Mouse (Mus musculus) megakaryocyte, adult 5-6 weeks (primary cell): ENCODE data around the gene Sbf2. TPM values are rescaled to one million over a fixed set of nuclear protein-coding genes. Genes with fewer than 3 reads are reported as not detected.

ENCODE experiments used
- ATAC-seq: 2 replicates; pipeline ENCODE4 v1.8.0; 2016; ENCODE audit warnings: mild to moderate bottlenecking, inconsistent platforms; ENCODE audit not compliant: poor library complexity, severe bottlenecking
- total RNA-seq, 2 experiments: library from RNA; stranded (forward) in 1 of 2; stranded (reverse) in 1 of 2; fragments of 153-499, 151-499 nt in 1 of 2; fragments of 221-1000, 200-1000 nt in 1 of 2; gene quantifications; 2 replicates each; pipeline versions ENCODE4 v1.2.3 to v1.2.4; 2015 to 2017

The Sbf2 gene
- total RNA-seq, 2 experiments from 2014 or later: 2.2 to 4.6 TPM

DNA sequence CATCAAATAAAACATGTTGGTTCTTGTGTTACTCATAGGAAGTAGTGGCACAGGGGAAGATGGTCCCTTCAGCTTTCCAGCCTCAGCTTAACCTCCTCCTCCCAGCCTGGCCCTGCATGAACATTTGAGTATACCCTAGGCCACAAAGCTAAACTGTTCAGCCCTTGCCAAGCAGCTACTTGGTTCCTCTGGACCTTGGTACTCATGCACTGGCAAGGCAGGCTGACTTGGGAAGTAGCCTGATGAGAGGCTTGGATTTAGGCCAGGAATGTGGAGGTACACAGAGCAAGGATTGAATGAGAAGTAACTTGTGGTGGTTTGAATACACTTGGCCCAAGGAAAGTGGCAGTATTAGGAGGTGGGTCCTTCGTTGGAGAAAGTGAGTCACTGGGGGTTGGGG lies 299.4 kb downstream of the Sbf2 start:
- no peak for ATAC-seq

DNA sequence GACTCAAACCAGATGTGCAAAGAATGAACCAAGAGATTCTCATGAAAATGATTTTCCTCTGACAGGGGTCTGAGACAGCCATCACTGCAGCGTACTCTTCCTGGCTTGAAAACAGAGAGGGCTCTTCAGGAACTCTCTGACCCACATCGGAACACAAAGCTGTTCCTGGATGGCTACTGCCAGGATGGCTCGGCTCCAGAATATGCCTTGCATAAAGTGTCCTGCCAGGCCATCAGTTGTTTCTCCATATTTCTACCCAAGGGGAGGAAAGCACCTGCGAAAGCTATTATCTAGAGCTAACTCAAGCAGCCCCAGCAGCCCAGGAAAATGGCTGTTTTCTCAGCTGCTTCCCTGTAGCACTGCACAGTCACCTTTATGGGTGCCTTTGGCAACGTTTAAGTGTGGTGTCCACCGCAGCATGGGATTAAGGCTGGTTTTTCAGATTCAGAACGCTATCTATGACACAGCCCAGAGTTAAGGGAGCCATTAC lies 300.3 kb downstream of the Sbf2 start:
- ATAC-seq: no peak

DNA sequence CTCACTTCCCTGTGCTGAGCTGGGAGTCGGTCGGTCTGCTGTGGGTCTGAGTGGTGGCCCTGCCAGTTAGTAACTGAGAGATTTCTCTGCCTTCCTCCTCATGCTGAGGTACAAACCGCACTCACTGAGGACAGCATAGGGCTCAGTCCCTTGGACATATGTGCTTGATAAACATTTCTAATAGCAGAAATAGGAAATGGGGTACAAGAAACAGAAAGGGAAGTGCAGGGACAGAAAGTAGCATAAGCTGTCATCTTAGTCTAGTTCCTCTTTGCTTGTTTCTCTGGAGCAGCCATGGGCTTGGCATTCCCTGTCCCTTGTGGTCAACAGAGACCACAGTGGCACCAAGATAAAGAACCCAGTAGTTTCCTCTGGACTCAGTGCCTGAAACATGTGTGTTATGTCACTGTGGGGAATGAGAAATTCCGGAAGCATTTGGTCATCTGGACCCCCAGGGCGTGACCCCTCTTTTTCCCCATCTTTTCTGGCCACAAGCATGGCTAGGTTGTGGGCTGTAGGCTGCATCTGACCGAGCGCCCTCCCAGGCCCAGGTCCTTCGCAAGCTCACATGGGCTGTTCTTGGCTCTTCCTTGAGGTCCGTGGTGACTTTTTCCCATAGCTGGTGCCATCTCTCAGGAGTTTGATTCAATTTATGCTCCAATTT lies 301.2 kb downstream of the Sbf2 start:
- ATAC-seq: peak; percentile 93

DNA sequence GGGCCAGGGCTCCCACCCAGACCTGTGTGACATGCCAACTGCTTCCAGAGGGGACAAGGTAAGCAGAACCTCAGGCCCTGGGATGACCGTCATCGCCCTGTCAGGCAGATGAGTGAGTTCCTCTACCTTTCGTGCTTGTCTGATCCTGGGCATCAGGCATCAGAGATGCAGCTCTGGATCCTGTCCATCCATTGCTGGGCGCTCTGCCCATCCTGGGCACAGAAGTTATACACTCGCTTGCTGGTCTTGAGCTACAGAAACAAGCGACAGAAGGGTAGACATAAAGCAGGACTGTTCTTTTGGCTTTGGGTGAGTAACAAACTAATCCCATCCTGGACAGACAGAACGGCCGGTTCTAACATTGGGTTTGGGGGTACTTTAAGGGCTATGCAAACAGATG lies 305.5 kb downstream of the Sbf2 start:
- ATAC-seq: no peak

DNA sequence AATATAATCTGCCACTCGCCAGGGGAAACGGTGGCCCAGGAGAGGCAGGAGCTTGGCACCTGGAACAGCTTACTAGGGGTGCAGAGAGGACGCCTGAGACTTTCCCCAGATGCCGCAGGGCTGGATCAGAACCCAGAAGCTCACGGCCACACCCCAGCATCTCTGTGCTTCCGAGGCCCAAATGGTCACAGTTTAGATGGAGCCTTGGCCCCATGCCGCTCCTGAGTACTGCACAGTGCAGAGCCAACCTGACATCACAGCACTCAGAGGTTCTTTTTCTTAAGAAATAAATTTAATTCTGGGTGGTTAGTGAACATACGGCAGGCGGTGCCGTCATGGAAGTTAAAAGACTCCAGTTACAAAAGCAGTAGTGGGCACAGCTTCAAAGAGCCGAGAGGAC lies 307.0 kb downstream of the Sbf2 start:
- no peak for ATAC-seq

DNA sequence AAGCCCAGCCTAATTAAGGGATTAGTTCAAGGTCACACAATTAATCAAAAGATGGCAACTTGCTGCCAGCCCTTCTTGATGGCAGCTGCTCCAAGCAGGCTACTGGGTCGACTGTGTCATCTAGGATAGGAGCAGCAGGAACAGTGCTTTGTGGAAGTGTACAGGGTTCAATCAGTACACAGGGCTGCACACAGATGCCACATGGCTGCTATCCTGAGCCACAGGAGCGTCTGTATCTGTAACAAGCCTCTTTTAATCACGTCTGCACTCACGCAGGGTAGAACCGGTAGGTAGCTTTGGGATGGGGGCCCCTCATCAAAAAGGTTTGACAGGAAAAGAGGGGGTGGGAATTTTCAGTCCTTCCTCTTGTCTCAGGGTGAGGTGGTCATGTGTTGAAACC lies 308.4 kb downstream of the Sbf2 start:
- no peak for ATAC-seq

DNA sequence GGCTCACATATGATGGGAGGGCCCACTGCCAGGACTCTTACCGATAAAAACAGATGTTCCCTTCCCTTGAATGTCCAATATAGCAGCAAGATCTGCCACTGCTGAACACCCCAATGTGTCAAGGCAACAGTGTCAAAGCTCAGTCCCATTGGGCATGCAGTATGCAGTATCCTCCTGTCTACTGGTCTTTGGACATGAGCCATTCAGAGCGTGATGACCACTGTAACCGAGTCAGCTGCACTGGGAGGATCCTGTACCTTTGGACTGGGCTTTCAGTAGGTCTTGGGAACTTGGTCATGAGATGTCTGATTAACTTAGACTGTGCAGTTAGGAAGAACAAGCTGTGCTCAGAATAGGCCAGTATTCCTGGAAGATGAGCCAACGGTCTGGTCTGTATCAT lies 309.2 kb downstream of the Sbf2 start:
- no peak for ATAC-seq

DNA sequence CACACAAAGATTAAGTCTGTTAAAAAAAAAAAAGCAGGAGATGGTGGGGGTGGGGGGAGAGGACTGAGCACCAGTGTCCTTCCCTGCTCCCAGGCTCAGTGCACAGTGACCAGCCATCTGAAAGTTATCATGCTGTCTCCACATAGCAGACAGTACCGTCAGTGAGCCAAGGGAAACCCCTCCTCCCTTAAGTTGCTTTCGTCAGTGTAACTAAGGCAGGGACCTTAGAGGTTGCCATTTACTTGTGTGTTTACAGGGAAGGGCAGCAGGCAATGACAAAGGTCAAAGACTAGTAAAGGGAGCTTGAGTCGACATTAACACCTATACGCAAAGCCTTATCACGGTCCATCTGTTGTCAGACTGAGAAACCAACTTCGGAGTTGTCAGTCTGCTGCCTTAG lies 311.8 kb downstream of the Sbf2 start:
- no peak for ATAC-seq

DNA sequence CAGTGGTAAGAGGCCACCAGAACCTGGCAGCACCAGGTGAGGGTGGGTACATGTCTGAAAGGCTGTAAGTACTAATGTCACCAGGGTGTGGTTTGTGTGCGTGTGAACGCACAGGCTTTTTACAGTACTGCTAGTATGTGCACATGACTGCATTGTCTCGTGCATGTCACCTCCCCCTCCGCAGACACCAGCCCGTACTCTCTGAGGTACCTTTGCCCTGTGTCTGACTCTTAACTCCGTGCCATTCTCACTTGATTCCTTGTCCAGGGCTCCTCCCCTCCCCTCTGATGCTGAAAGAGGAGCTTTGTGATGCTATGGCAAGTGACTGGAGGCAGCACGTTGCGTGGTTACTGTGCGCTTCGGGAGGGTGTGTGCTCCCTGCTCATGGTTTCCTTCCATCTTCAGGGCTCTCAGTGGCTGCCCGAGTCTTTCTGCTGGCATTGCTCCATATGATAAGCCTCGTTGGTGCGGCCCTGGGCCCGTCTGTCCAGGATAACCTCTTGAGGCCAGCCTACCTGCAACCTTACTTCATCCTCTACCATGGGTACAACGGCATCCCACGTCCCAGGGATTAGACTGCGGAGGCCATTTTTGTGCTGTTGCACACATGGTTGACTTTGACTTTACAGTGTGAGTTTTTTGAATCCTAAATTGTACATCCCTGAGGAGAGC lies 315.8 kb downstream of the Sbf2 start:
- ATAC-seq: no peak

DNA sequence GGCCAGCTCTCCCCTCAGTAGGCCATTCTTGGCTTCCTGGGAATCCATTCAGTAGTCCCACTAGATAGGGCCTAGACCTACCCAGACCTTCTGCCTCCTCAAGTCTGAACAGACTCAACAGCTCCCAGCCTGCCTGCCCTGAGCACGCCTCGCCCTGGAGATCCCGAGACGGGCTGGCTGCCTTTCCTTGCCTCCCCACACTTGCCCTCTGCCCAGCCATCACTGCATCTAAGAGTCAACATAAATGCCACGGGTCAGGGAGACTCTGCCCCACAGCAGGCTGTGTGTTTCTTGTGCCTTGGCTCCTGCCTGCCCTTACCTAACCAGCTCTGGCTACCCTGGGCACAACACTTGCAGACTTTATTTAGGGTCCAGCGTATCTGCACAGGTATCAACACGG lies 316.6 kb downstream of the Sbf2 start:
- ATAC-seq: no peak

DNA sequence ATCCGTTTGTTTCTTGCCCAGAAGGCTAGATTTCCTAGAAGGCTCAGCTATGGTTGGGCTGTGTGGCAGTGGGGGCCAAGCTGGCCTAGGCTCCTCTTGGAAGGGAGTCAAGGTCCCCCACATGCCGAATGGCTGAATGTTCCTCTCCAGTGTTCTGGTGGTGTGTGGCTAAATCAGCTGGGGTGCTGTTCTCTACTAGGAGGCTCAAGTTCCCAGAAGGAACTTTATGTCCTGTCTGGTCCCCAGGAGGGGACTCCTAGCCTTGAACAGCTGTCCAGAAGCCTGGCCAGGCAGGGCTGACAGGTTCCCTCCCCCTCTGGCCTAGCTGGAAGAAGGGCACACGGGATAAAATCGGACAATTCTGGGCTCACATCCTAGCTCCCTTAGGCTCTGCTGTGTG lies 317.1 kb downstream of the Sbf2 start:
- ATAC-seq: no peak

DNA sequence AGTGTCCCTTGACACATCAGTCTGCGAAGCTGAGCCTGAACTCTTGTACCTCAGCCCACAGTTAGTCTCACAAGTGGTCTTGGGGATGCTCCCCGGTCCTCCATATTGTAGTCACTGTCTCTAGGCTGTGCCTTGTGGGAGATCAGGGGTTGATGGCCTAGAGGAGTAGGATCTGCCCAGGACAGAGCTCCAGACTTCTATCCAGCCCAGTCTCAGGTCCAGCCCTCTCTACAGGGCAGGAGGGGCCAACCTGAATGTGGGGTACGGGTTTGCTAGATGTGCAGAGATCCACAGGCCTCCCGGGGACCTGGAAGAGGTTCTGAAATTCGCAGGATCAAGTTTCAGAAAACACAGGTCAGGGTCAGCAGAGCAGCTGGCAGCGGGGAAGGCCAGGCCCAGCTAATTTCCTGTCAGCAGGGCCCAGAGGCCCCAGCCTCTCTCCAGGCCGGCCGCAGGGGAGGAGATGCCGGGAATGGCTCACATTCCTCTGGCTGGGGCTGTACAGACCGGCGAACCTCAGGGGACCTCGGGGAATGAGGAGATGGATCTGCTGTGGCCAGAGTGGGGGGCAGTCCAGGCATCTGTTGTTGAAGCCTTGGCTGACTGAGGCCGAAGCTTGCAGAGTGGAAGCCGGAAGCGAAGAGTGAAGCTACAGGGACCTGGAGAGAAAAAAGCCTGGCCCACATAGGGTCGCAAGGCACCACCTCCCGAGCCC lies 317.7 kb downstream of the Sbf2 start:
- ATAC-seq: no peak

DNA sequence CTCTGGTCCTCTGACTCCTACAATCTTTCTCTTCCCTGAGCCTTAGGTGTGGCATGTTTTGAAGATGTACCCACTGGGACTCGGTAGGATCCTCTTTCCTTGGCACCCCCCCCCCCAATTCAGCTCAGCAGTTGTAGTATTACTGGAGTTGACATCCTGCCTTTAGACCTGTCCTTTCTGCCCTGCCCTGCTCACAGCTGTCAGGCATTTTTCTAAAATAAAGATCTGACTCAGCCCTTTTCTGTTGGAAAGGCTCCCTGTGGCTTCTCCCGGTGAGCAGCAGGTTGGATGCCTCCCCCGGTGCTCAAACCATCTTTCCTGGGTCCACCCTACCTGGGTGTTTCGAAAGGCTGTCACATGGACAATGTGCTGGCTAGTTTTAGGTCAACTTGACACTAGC lies 325.1 kb downstream of the Sbf2 start:
- ATAC-seq: no peak

DNA sequence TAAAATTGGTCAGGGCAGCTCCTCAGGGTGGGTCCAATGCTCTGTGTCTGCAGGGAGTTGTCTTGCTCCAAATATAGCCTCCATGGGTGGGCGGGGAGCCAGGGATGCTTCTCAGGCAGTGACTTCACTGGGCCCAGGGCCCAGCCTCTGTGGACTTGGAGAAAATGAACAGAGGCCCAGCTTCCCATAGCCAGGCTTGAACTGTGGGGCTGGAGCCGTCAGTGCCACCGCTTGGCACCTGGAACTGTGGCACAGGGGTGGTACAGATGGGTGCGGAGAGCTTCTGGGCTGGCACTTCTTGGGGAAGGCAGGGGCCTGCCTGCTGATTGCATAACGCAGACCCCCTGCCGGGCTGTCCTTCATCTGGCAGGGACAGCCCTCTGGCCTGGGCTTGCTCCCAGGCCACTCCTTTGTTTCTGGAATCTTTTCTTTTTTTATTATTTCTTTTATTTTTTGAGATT lies 326.0 kb downstream of the Sbf2 start:
- no peak for ATAC-seq

DNA sequence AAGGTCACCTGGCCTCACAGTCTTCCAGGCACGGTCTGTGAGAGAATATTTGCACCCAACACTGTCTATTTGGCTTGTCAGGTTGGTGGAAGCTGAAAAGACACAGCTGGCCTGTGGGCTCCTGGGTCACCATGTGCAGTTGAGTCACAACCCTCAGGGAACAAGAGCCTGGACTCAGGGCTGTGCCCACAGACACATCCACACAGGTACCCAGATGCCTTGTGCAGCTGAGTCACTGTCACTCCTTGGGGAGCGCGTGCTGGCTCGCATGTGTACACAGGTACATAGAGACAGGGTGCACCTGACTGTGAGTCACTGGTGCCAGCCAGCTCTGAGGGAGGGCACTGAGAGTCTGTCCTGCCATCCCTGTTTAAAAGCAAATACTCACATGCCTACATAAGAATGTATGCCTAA lies 326.5 kb downstream of the Sbf2 start:
- ATAC-seq: no peak

DNA sequence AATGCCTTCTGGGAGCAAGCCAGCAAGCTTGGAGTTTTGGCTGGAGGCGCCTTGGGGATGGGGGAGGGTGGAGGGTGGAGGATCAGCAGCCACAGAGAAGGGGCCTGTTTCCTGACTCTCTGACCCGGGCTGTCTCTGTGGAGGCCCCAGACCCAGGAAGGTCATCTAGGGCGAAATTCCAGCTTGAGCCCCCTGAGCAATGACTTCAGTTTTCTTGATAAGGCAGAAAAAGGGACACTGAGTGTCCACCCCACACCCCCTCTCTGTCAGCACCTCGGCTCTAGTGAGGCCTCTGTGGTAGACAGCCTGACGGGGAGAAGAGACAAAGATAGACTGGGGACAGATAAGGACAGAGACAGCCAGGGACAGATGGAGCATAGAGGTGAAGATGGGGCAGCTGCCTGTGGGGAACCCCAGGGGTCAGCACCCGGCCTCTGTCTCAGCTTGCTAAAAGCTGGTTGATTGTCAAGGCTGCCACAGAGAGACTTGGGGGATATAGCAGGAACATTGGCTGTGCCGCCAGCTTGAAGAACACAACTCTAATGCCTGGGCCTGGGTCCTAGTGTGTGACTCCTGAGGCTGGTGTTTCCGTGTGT lies 327.1 kb downstream of the Sbf2 start:
- ATAC-seq: no peak

DNA sequence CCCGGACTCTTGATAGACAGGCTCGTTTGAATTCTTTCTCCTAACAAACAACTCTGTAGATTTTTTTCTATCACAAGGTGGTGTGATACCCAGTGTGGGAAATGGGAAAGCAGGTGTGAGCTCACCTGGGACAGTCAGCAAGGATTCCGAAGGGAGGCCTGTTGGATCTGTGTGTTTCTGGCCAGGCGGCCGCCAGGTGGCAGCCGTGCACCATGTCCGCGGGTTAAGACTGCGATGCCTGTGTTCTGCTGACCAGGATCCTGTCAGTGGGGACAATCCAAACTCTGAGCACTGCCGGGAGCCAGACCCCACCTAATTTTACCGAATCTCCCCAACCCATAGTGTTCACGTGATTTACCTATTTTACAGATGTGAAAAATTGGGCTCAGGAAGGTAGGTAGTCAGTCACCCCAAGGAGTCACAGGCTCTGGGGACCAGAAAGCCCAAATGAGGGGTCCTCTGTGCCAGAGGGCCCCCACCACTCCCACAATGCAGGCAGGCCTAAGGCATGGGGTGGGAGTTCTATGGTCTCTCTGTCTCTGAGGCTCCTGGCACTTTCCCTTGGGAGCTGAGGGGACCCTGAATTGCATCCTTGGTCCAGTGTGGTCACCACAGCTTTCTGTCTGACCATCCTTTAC lies 327.8 kb downstream of the Sbf2 start:
- ATAC-seq: peak; percentile 86

DNA sequence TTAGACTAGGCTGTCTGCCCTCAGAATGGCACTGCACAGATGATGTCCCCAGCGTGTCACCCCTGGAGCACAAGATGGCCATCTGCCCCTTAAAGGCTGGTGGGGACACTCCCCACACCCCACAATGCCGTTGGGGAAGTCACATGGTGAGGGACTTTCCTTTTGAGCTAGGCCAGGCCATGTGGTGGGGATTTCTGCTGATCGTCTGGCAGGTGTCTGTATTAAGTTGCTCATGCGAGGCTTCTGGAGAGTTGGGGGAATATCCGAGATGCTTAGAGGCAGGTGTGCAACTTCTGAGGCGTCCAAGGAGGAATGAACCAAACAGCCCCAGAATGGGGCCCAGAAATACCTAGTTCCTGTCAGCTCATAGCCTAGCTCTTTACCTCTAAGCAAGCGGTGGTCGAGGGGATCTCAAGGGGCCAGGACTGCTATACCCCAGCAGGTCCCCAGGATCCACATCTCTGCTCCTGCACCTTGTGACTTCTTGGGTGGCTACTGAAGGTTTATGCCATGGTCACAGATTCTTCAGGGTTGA lies 328.5 kb downstream of the Sbf2 start:
- ATAC-seq: no peak

DNA sequence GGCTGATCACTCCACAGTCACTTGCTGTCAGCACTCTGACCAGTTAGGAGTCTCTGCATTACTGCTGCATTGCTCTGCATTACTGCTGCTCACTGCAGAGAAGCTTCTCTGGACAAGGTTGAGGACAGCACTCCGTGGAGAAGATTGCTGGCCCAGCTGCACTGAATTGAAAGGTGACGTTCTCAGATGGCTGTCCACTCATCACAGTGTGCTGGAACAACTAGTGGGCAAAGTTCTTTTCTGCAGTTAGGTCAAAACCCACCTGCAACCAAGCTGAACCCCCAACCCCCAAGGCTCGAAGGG lies 328.9 kb downstream of the Sbf2 start:
- ATAC-seq: no peak

DNA sequence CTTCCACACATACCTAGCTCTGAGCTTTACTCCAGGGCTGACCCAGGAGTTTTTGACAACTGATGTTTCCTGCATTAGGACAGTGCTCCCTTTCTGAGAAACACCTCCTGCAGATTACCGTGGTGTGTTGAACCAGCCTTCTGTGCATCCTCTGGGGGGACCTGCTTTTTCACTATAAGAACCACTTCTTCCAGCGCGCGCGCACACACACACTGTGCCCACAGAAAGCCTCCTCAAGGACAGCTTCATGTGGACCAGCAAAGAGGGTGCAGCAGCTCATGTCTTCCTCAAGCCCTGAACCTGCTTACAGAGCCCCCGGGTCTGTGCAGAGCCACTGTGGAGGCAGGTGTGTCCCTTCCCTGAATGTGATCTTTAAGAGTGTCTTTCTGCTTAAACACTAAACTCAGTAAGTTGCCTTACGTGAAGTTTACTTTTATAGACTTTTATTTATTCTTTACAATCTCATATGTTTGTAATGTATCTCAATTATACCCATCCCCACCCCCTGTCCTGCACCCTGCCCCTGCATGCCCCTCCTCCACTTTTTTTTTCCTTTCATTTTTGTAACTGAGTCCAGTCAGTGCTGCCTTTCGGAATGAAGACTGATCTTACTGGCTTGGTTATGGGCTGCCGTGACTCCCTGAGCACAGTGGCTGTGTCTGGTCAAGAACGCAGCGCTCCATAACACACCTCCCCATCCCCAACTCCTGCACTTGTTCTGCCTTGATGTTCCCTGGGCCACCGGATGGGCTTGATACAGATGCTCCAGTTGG lies 329.5 kb downstream of the Sbf2 start:
- ATAC-seq: no peak
